Mouse (Mus musculus): ENCODE results near the gene Prkrip1. TPM values are rescaled to one million over a fixed set of nuclear protein-coding genes. Genes with fewer than 3 reads are reported as not detected.

Gene Prkrip1
- polyA plus RNA-seq, 1 experiment from 2014 or later, result 30.6 TPM

DNA sequence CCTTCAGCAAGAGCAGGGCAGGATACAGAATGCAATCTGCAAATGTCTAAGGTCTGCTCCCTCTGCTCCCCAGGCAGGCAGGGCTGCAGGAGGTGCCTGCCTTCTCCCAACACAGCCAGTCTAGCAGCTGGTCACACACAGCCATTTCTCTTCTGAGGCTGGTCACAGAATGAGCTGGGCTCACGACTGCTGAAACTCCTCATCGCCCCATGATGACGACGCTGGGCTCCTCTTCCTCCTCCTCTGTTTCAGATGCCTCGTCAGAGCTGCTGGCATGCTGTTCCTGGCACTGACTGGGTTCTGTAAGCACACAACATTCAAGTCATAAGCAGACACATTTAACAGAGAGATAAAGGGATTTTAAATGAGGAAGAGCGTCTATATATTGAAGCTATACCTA lies 17.6 kb downstream of the Prkrip1 start:
- no peaks in the 10 kb centered on the region for H3K9me3 ChIP-seq (ENCODE audit: control insufficient read depth, low read length)
- no peaks in the 10 kb centered on the region for H3K27me3 ChIP-seq (ENCODE audit: control insufficient read depth, insufficient read depth, low read length)
- H3K9ac ChIP-seq (ENCODE audit: low read length), result no peak overlapping the region
- H3K4me2 ChIP-seq (replicated peaks; ENCODE audit: low read depth), result no peak overlapping the region
- no peak overlapping the region for H3K4me3 ChIP-seq (ENCODE audit: low read depth, low read length)
- 90% methylated on average over 6 of the region's 6 CpGs for WGBS
- peaks cover 12% of the 10 kb centered on the region for H3K36me3 ChIP-seq (ENCODE audit: control insufficient read depth, insufficient read depth, low read length)
- TF ChIP-seq CTCF (IDR thresholded peaks at IDR 0.05; ENCODE audit: low read depth) (no peak), EP300 (optimal IDR thresholded peaks at IDR 0.05) (no peak)
- H3K27ac ChIP-seq (replicated peaks), result no peak overlapping the region
- no peak for ATAC-seq (ENCODE audit: low FRiP score, low TSS enrichment)
- no peak for DNase-seq (ENCODE audit: low spot score)
- no peaks in the 10 kb centered on the region for H3K4me1 ChIP-seq (replicated peaks; ENCODE audit: control insufficient read depth, insufficient read depth)

GRCm38 (mm10) chr5:136179594-136179993 lies 19.2 kb downstream of the Prkrip1 start:
- Histone ChIP-seq H3K27me3 (ENCODE audit: control insufficient read depth, insufficient read depth, low read length) (no peaks in the 10 kb centered on the region), H3K27ac (replicated peaks) (no peak overlapping the region), H3K4me1 (replicated peaks; ENCODE audit: control insufficient read depth, insufficient read depth) (no peaks in the 10 kb centered on the region), H3K9me3 (ENCODE audit: control insufficient read depth, low read length) (no peaks in the 10 kb centered on the region), H3K4me3 (ENCODE audit: low read depth, low read length) (no peak overlapping the region), H3K4me2 (replicated peaks; ENCODE audit: low read depth) (no peak overlapping the region), H3K9ac (ENCODE audit: low read length) (no peak overlapping the region), H3K36me3 (ENCODE audit: control insufficient read depth, insufficient read depth, low read length) (peaks cover 12% of the 10 kb centered on the region)
- no peak for ATAC-seq (ENCODE audit: low FRiP score, low TSS enrichment)
- WGBS, result 66% methylated on average over 5 of the region's 5 CpGs
- no peak for TF ChIP-seq CTCF (IDR thresholded peaks at IDR 0.05; ENCODE audit: low read depth)
- TF ChIP-seq EP300 (optimal IDR thresholded peaks at IDR 0.05), result no peak
- no peak for DNase-seq (ENCODE audit: low spot score)

DNA sequence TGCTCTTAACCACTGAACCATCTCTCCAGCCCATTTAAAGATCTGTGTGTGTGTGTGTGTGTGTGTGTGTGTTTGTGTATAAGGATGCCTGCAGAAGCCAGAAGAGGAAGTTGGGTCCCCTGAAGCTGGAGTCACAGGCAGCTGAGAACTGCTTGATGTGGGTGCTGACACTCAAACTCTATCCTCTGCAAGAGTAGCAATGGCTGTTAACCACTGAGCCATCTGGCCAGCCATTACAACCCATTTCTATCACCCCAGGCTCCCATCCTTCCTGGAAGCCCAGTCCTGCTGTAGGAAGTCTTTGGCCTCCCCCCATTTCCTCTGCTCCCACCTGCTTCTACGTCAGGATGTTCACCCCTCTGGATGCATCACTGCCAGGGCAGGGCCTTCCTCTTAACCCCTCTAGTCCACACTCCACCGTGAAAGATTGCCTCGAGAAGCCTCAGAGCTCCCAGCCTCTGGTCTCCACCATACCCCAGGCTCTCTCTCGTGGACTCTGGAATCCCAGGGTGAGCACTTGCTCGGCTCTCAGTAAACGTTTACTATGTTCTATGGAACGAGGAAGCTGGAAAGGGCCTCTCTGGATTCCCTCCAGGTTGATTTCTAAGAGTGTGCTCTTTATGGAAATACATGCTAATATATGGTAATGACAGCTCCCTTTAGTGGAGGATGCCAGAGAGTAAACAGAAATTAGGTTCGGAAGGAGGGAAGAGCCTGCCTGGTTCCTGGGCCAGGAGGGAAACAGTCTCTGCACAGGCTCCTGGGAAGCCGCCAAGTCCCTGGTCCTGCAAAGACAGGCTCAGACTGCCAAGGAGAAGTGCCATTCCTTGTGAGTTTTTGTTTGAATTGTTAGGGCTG lies 24.9 kb downstream of the Prkrip1 start:
- Histone ChIP-seq H3K4me1 (replicated peaks; ENCODE audit: control insufficient read depth, insufficient read depth) (peaks cover 2% of the 10 kb centered on the region; the same call in 1 of the 2 replicates), H3K4me2 (replicated peaks; ENCODE audit: low read depth) (no peak overlapping the region), H3K27me3 (ENCODE audit: control insufficient read depth, insufficient read depth, low read length) (no peaks in the 10 kb centered on the region), H3K36me3 (ENCODE audit: control insufficient read depth, insufficient read depth, low read length) (peaks cover 5% of the 10 kb centered on the region), H3K9me3 (ENCODE audit: control insufficient read depth, low read length) (no peaks in the 10 kb centered on the region), H3K9ac (ENCODE audit: low read length) (no peak overlapping the region), H3K4me3 (ENCODE audit: low read depth, low read length) (no peak overlapping the region), H3K27ac (replicated peaks) (peak overlapping the region; percentile 59)
- no peak for TF ChIP-seq EP300 (optimal IDR thresholded peaks at IDR 0.05)
- no peak for TF ChIP-seq CTCF (IDR thresholded peaks at IDR 0.05; ENCODE audit: low read depth)
- DNase-seq (ENCODE audit: low spot score) (peak; percentile 64), ATAC-seq (ENCODE audit: low FRiP score, low TSS enrichment) (peak; percentile 50)
- 9% methylated on average over 9 of the region's 9 CpGs for WGBS

DNA sequence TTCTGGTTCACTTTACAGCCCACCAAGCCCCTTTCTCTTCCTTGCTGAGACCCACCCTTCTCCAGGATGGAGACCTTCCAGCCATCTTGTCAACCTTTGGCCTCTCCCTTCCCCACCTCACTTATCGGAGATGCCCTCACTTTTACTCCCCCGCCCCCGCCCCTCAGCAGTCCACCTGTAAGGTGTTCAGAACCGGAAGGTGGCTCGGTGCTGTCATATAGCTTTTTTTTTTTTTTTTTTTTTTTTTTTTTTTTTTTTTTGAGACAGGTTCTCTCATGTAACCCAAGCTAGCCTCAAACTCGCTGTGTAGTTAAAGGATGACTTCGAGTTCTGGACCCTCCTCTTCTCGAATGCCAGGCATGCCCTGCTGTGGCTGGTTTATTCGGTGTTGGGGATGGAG lies 25.8 kb downstream of the Prkrip1 start:
- ATAC-seq (ENCODE audit: low FRiP score, low TSS enrichment) (no peak), DNase-seq (ENCODE audit: low spot score) (no peak)
- H3K36me3 ChIP-seq (ENCODE audit: control insufficient read depth, insufficient read depth, low read length), result no peaks in the 10 kb centered on the region
- peak overlapping the region; percentile 88; the same call in 1 of the 2 replicates for H3K27ac ChIP-seq (replicated peaks)
- WGBS, result 75% methylated on average over 9 of the region's 9 CpGs
- peaks cover 2% of the 10 kb centered on the region; the same call in 1 of the 2 replicates for H3K4me1 ChIP-seq (replicated peaks; ENCODE audit: control insufficient read depth, insufficient read depth)
- no peak overlapping the region for H3K9ac ChIP-seq (ENCODE audit: low read length)
- no peak overlapping the region for H3K4me2 ChIP-seq (replicated peaks; ENCODE audit: low read depth)
- no peak for TF ChIP-seq EP300 (optimal IDR thresholded peaks at IDR 0.05)
- TF ChIP-seq CTCF (IDR thresholded peaks at IDR 0.05; ENCODE audit: low read depth), result no peak
- H3K27me3 ChIP-seq (ENCODE audit: control insufficient read depth, insufficient read depth, low read length), result no peaks in the 10 kb centered on the region
- no peaks in the 10 kb centered on the region for H3K9me3 ChIP-seq (ENCODE audit: control insufficient read depth, low read length)
- no peak overlapping the region for H3K4me3 ChIP-seq (ENCODE audit: low read depth, low read length)

DNA sequence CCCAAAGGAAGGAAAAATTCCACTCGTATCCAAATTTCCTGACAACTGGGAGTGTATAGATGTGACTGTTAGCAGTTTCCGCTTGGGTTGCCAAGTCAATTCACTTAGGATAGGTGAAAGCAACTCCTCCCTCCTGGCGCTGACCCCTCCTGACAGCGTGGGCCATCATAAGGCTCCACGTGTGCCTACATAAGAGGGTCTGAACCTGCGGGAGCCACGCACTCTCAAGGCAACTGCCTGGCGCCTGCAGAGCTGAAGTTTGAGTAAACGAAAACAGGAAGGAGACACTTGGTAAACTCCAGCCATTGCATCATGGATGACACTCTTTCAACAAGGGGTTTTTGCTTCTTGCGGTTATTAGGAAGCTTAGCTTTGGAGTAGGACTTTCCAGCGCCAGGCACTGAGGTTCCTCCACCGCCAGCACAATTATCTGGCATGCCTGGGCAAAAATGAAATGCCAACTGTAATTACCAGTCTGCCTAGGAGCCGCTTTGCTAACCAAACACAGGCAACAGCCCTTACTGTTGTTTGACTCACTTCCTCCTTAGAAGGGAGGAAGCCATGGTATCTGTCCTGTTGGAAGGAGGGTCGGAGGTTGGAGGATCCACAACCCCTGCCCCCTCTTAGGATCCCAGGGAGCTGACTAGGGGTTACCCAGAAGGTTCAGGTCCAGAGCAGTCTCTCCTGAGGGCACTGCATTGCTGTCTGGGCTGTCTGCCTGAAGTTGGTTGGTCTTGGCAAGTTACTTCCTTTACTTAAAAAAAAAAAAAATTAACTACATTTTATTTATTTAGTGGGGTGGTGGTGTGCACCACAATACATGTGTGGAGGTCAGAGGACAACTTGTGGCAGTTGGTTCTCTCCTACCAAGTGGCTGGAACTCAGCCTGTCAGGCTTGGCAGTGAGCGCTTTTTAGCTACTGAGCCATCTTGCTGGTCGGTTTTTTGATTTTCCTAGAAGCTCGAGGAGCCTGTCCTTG lies 27.1 kb downstream of the Prkrip1 start:
- Histone ChIP-seq H3K4me1 (replicated peaks; ENCODE audit: control insufficient read depth, insufficient read depth) (peaks cover 2% of the 10 kb centered on the region; the same call in 1 of the 2 replicates), H3K4me2 (replicated peaks; ENCODE audit: low read depth) (peak overlapping the region; percentile 87), H3K27ac (replicated peaks) (peak overlapping the region; percentile 88), H3K27me3 (ENCODE audit: control insufficient read depth, insufficient read depth, low read length) (no peaks in the 10 kb centered on the region), H3K9me3 (ENCODE audit: control insufficient read depth, low read length) (no peaks in the 10 kb centered on the region), H3K4me3 (ENCODE audit: low read depth, low read length) (peak overlapping the region; percentile 57; the same call in 1 of the 2 replicates), H3K9ac (ENCODE audit: low read length) (no peak overlapping the region), H3K36me3 (ENCODE audit: control insufficient read depth, insufficient read depth, low read length) (no peaks in the 10 kb centered on the region)
- no peak for TF ChIP-seq EP300 (optimal IDR thresholded peaks at IDR 0.05)
- peak; percentile 50 for DNase-seq (ENCODE audit: low spot score)
- WGBS, result 24% methylated on average over 17 of the region's 17 CpGs
- ATAC-seq (ENCODE audit: low FRiP score, low TSS enrichment), result peak; percentile 39
